Mouse (Mus musculus): ENCODE measurements around the gene Cdc5l. TPM values are rescaled to one million over a fixed set of nuclear protein-coding genes. Genes with fewer than 3 reads are reported as not detected.
"Not testable (repeated sequence)": the region's sequence is repeated elsewhere in the genome, so short reads cannot be mapped to it uniquely, and the experiment has no call there.

Gene Cdc5l
- total and polyA plus RNA-seq, 3 experiments, result 7.3 to 40.5 (median 39.4) TPM

DNA sequence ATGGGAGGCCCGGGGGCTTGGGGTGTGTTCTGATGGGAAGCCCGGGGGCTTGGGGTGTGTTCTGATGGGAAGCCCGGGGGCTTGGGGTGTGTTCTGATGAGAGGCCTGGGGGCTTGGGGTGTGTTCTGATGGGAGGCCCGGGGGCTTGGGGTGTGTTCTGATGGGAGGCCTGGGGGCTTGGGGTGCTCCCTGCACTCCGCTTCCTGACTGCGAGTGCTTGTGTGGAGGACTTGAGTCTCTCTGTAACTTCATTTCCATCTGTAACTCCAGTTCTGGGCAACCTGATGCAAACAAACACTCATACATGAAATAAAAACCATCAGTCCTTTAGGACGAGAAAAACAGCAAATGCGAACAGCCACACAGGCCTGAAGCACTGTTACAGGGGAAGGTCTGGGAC is 25.5 kb upstream of the Cdc5l start:
- TF ChIP-seq CTCF (IDR thresholded peaks at IDR 0.05) (no peak), EP300 (IDR thresholded peaks at IDR 0.05; ENCODE audit: insufficient read depth, low read depth, low read length) (no peak), POLR2A (IDR thresholded peaks at IDR 0.05; ENCODE audit: insufficient read depth, low read depth, low read length) (no peak)
- intact Hi-C loops (cut with DNase I), result no loop called here

DNA sequence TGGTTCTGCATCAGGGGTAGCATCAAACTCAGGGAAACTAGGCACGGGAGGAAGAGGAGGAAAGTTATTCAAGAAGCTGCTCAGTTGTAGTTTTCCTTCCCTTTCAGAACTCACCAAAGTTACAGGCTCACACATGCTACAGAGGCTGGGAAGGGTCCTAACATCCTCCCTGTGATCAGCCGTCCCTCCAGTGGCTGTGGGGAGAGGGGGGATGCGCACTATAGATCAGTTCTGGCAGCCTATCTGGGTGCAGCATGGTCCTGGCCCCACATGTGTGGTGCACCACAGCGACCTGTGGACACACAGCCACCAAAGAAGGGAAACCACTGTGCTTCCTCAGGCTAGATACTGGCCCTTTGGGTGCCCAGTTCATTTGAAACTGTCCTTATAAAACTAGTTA is 25.0 kb upstream of the Cdc5l start:
- WGBS, result 82% methylated on average over 4 of the region's 4 CpGs
- no peak overlapping the region for H3K9ac ChIP-seq (ENCODE audit: low read depth, low read length)

More for the DNA sequence above, 25.5 kb upstream of the Cdc5l start:
- H3K4me3 ChIP-seq, result no peak overlapping the region
- no peak for DNase-seq
- H3K79me2 ChIP-seq (replicated peaks; ENCODE audit: control insufficient read depth, insufficient read depth, low read length), result no peaks in the 10 kb centered on the region
- H3K27ac ChIP-seq, result no peak overlapping the region
- no peak overlapping the region for H3K9ac ChIP-seq (ENCODE audit: low read depth, low read length)
- 80% methylated on average over 8 of the region's 8 CpGs for WGBS
- no peaks in the 10 kb centered on the region for H3K27me3 ChIP-seq (ENCODE audit: control insufficient read depth, insufficient read depth, low read length)
- H3K4me1 ChIP-seq (ENCODE audit: control insufficient read depth, insufficient read depth, low read length), result no peaks in the 10 kb centered on the region
- H3K36me3 ChIP-seq (ENCODE audit: control insufficient read depth, insufficient read depth, low read length), result no peaks in the 10 kb centered on the region

DNA sequence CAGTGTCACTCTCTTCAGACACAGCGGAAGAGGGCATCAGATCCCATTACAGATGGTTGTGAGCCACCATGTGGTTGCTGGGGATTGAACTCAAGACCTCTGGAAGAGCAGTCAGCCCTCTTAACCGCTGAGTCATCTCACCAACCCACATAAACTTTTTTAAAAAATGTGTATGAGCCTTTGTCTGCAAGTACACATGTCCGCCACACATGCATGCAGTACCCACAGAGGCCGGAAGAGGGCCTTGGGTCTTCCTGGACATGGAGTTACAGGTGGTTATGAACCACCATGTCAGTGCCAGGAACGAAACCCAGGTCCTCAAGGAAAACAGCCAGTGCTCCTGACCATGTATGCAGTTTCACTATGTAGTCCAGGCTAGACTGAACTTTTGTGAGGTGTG is 23.9 kb upstream of the Cdc5l start:
- H3K36me3 ChIP-seq (ENCODE audit: control insufficient read depth, insufficient read depth, low read length), result no peaks in the 10 kb centered on the region
- intact Hi-C loops (cut with DNase I), result no loop called here
- DNase-seq, result no peak
- H3K4me1 ChIP-seq (ENCODE audit: control insufficient read depth, insufficient read depth, low read length), result no peaks in the 10 kb centered on the region
- no peak overlapping the region for H3K9ac ChIP-seq (ENCODE audit: low read depth, low read length)
- no peaks in the 10 kb centered on the region for H3K27me3 ChIP-seq (ENCODE audit: control insufficient read depth, insufficient read depth, low read length)
- TF ChIP-seq POLR2A (IDR thresholded peaks at IDR 0.05; ENCODE audit: insufficient read depth, low read depth, low read length) (no peak), EP300 (IDR thresholded peaks at IDR 0.05; ENCODE audit: insufficient read depth, low read depth, low read length) (no peak), CTCF (IDR thresholded peaks at IDR 0.05) (no peak)
- no peak overlapping the region for H3K27ac ChIP-seq
- H3K4me3 ChIP-seq, result no peak overlapping the region
- 94% methylated on average over 5 of the region's 5 CpGs for WGBS
- no peaks in the 10 kb centered on the region for H3K79me2 ChIP-seq (replicated peaks; ENCODE audit: control insufficient read depth, insufficient read depth, low read length)

More for the DNA sequence above, 25.0 kb upstream of the Cdc5l start:
- TF ChIP-seq POLR2A (IDR thresholded peaks at IDR 0.05; ENCODE audit: insufficient read depth, low read depth, low read length) (no peak), CTCF (IDR thresholded peaks at IDR 0.05) (no peak), EP300 (IDR thresholded peaks at IDR 0.05; ENCODE audit: insufficient read depth, low read depth, low read length) (no peak)
- Histone ChIP-seq H3K36me3 (ENCODE audit: control insufficient read depth, insufficient read depth, low read length) (no peaks in the 10 kb centered on the region), H3K27me3 (ENCODE audit: control insufficient read depth, insufficient read depth, low read length) (no peaks in the 10 kb centered on the region), H3K4me1 (ENCODE audit: control insufficient read depth, insufficient read depth, low read length) (no peaks in the 10 kb centered on the region), H3K79me2 (replicated peaks; ENCODE audit: control insufficient read depth, insufficient read depth, low read length) (no peaks in the 10 kb centered on the region), H3K27ac (no peak overlapping the region), H3K4me3 (no peak overlapping the region)
- intact Hi-C loops (cut with DNase I), result no loop called here
- DNase-seq, result no peak

DNA sequence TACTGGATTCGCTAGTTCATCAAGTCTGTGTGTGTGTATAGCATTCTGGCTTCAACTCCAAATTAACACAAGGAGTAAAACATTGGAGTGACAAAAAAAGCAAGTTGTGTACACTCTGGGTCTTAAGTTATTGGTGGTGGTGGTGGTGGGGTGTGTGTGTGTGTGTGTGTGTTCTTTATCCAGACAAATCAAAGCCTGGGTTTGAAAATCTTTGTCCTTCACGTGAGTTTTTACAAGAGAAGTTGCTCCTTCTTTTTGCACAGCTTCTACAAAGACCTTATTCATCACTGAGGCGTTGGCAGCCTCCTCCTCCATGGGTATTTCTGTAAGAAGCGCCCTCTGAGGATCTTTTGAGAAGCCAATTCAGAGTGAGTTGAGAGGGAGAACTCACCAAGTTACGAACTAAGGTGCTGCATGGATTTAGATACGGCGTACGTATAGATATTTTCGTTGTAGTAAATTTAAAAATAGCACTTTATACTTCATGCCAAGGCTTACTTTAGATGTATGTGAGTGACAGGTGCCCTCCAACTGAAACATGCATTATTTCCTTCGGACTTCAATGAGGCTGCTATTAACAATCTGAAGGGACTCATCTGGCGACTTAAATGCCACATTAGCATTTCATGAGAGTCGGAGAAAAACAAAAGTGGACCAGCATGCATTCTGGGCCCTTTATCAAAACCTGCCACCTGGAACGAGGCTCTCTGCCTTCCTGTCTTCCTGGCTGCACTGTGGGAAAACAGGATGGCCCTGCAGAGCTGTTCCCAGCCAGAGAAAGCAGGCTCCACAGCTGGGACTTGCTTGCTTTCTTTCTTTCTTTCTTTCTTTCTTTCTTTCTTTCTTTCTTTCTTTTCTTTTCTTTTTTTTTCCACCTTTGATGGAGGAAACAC is 23.0 kb upstream of the Cdc5l start:
- H3K4me1 ChIP-seq (ENCODE audit: control insufficient read depth, insufficient read depth, low read length), result no peaks in the 10 kb centered on the region
- no peaks in the 10 kb centered on the region for H3K36me3 ChIP-seq (ENCODE audit: control insufficient read depth, insufficient read depth, low read length)
- H3K27ac ChIP-seq, result no peak overlapping the region
- no peaks in the 10 kb centered on the region for H3K27me3 ChIP-seq (ENCODE audit: control insufficient read depth, insufficient read depth, low read length)
- TF ChIP-seq POLR2A (IDR thresholded peaks at IDR 0.05; ENCODE audit: insufficient read depth, low read depth, low read length) (no peak), EP300 (IDR thresholded peaks at IDR 0.05; ENCODE audit: insufficient read depth, low read depth, low read length) (no peak), CTCF (IDR thresholded peaks at IDR 0.05) (no peak)
- no peak for DNase-seq
- WGBS, result 58% methylated on average over 13 of the region's 13 CpGs
- H3K4me3 ChIP-seq, result no peak overlapping the region
- H3K79me2 ChIP-seq (replicated peaks; ENCODE audit: control insufficient read depth, insufficient read depth, low read length), result no peaks in the 10 kb centered on the region
- no peak overlapping the region for H3K9ac ChIP-seq (ENCODE audit: low read depth, low read length)
- intact Hi-C loops (cut with DNase I), result no loop called here

DNA sequence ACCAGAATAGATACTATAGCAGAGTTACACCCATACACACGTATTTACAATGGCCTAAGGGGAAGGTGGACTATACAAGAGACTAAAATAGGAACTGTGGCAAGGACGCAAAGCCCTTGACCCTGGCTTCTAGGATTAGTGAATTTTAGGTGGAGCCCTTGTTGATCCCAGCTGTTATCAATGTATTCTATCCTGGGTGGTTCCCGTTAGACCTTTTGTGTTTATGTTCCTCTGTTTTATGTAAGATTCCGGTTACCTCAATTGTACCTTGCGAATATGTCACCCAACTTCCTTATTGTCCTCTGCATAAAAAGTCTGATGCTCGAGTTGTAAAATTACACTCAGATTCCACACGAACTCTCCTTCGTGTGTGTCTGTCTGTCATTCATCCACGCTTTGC is 22.2 kb upstream of the Cdc5l start:
- H3K4me3 ChIP-seq; H3K4me1 ChIP-seq (ENCODE audit: control insufficient read depth, insufficient read depth, low read length); H3K27ac ChIP-seq; intact Hi-C loops (cut with DNase I); H3K79me2 ChIP-seq (replicated peaks; ENCODE audit: control insufficient read depth, insufficient read depth, low read length); H3K27me3 ChIP-seq (ENCODE audit: control insufficient read depth, insufficient read depth, low read length); H3K36me3 ChIP-seq (ENCODE audit: control insufficient read depth, insufficient read depth, low read length); DNase-seq; H3K9ac ChIP-seq (ENCODE audit: low read depth, low read length): not testable (repeated sequence)
- WGBS, result 77% methylated on average over 9 of the region's 9 CpGs

DNA sequence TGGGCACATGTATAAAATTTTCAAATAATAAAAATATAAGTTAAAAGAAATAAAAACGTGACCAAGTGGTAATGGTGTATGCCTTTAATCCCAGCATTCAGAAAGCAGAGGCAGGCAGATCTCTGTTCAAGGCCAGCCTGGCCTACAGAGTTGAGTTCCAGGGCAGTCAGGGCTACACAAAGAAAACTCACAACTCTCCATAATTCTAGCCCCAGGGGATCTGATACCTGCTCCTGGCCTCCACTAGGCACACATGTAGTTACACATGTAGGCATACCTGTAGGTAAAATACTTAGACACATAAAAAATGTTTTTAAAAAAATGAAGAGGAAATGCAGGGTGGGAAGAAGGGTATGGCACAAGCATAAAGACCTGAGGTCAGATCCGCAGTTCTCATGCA is 21.3 kb upstream of the Cdc5l start:
- no peak overlapping the region for H3K4me3 ChIP-seq
- no peaks in the 10 kb centered on the region for H3K36me3 ChIP-seq (ENCODE audit: control insufficient read depth, insufficient read depth, low read length)
- H3K9ac ChIP-seq (ENCODE audit: low read depth, low read length), result no peak overlapping the region
- intact Hi-C loops (cut with DNase I), result no loop called here
- 84% methylated on average over 2 of the region's 2 CpGs for WGBS
- no peaks in the 10 kb centered on the region for H3K27me3 ChIP-seq (ENCODE audit: control insufficient read depth, insufficient read depth, low read length)
- H3K27ac ChIP-seq, result no peak overlapping the region
- TF ChIP-seq CTCF (IDR thresholded peaks at IDR 0.05), result no peak
- no peak for TF ChIP-seq POLR2A (IDR thresholded peaks at IDR 0.05; ENCODE audit: insufficient read depth, low read depth, low read length)
- no peaks in the 10 kb centered on the region for H3K79me2 ChIP-seq (replicated peaks; ENCODE audit: control insufficient read depth, insufficient read depth, low read length)
- no peaks in the 10 kb centered on the region for H3K4me1 ChIP-seq (ENCODE audit: control insufficient read depth, insufficient read depth, low read length)
- DNase-seq, result no peak

All from heart, adult 2 months (tissue).